In genomic region chr2:132527864-132528263, GRCm38 (mm10) we compare ENCODE assay signal across 20 mouse cellular contexts. TPM values are rescaled to one million over a fixed set of nuclear protein-coding genes. Genes with fewer than 3 reads are reported as not detected.
A peak's percentile ranks its signal among the peaks of the same experiment; 100 is the strongest.
DNase-seq lines count a peak whose midpoint lies in the region; ATAC-seq and TF ChIP-seq lines count a peak whose summit lies in the region.
"Had no signal": no experiment of that assay in that cellular context is flagged by ENCODE, and none has a peak within 500 bp of the region (broad histone marks: within the 10 kb centered on the region; RNA-seq: fewer than 3 reads in every experiment).

No protein-coding gene starts in this region.

- DNase-seq in liver, adult 2 months (ENCODE audit: extremely low read depth, low read depth, low spot score) = peak; percentile 37
- no peak for DNase-seq in liver, embryonic 11.5 days (ENCODE audit: low spot score)
- DNase-seq in 416B (ENCODE audit: low read depth) = peak; percentile 77
- DNase-seq in MEL (ENCODE audit: low read depth, low spot score) = peak; percentile 14
- DNase-seq in hindbrain, embryonic 14.5 days (ENCODE audit: low spot score) = no peak
- DNase-seq: cerebellum, adult 11-12 months; kidney, adult 11 months; layer of hippocampus, postnatal 36 days; lung, postnatal 14 days; thymus, adult 18-20 months; thymus, postnatal 4 days had no signal

- peaks cover 37% of the 10 kb centered on the region for H3K36me3 ChIP-seq in liver, adult 2 months (ENCODE audit: control insufficient read depth, insufficient read depth, low read length)
- peaks cover 3% of the 10 kb centered on the region; the same call in 1 of the 2 replicates for H3K36me3 ChIP-seq in liver, embryonic 11.5 days (ENCODE audit: control insufficient read depth, insufficient read depth, low read length)
- H3K36me3 ChIP-seq in MEL (ENCODE audit: control insufficient read depth in 1 of 2, insufficient read depth in 2 of 2, low read length in 2 of 2) = no peaks in the 10 kb centered on the region
- H3K36me3 ChIP-seq in liver, embryonic 15.5 days (replicated peaks) = peaks cover 53% of the 10 kb centered on the region
- H3K36me3 ChIP-seq in hindbrain, embryonic 14.5 days (replicated peaks; ENCODE audit: control insufficient read depth, insufficient read depth) = peaks cover 53% of the 10 kb centered on the region

- H3K4me1 ChIP-seq in liver, adult 2 months (ENCODE audit: control insufficient read depth, insufficient read depth, low read length) = no peaks in the 10 kb centered on the region; the same call in 1 of the 2 replicates
- no peaks in the 10 kb centered on the region for H3K4me1 ChIP-seq in liver, embryonic 11.5 days (replicated peaks; ENCODE audit: control insufficient read depth, insufficient read depth, low read length)
- no peaks in the 10 kb centered on the region for H3K4me1 ChIP-seq in MEL (ENCODE audit: control insufficient read depth in 1 of 2, insufficient read depth in 2 of 2, low read length in 2 of 2)
- no peaks in the 10 kb centered on the region for H3K4me1 ChIP-seq in liver, embryonic 15.5 days (replicated peaks)
- no peaks in the 10 kb centered on the region for H3K4me1 ChIP-seq in hindbrain, embryonic 14.5 days (replicated peaks; ENCODE audit: control insufficient read depth, insufficient read depth, low read length)
- H3K4me1 ChIP-seq: stomach, embryonic 15.5 days had no signal

- no peak overlapping the region for H3K27ac ChIP-seq in liver, adult 2 months (replicated peaks; ENCODE audit: insufficient read depth, low read depth, low read length)
- H3K27ac ChIP-seq in liver, embryonic 11.5 days (ENCODE audit: low read depth, low read length) = no peak overlapping the region
- no peak overlapping the region for H3K27ac ChIP-seq in MEL (ENCODE audit: control insufficient read depth, low read depth, low read length)
- no peak overlapping the region for H3K27ac ChIP-seq in liver, embryonic 15.5 days (replicated peaks)
- H3K27ac ChIP-seq in hindbrain, embryonic 14.5 days = no peak overlapping the region
- H3K27ac ChIP-seq: embryonic facial prominence, embryonic 15.5 days; kidney, postnatal 0 days; limb, embryonic 15.5 days; stomach, embryonic 15.5 days had no signal

- no peaks in the 10 kb centered on the region for H3K27me3 ChIP-seq in liver, adult 2 months (ENCODE audit: control insufficient read depth, insufficient read depth, low read length)
- H3K27me3 ChIP-seq in liver, embryonic 11.5 days (replicated peaks; ENCODE audit: control insufficient read depth, insufficient read depth, low read length) = no peaks in the 10 kb centered on the region
- H3K27me3 ChIP-seq in MEL (ENCODE audit: control insufficient read depth in 1 of 2, insufficient read depth in 2 of 2, low read length in 2 of 2) = no peaks in the 10 kb centered on the region
- H3K27me3 ChIP-seq in liver, embryonic 15.5 days = no peaks in the 10 kb centered on the region
- H3K27me3 ChIP-seq in hindbrain, embryonic 14.5 days (ENCODE audit: control insufficient read depth, insufficient read depth, low read length) = no peaks in the 10 kb centered on the region
- H3K27me3 ChIP-seq: embryonic facial prominence, embryonic 15.5 days; limb, embryonic 15.5 days; stomach, embryonic 15.5 days had no signal

- no peak overlapping the region for H3K9ac ChIP-seq in liver, adult 2 months (ENCODE audit: low read depth, low read length)
- no peak overlapping the region for H3K9ac ChIP-seq in liver, embryonic 11.5 days (ENCODE audit: low read depth, low read length)
- H3K9ac ChIP-seq in MEL (ENCODE audit: control insufficient read depth, low read depth, low read length, poor library complexity, severe bottlenecking) = no peak overlapping the region
- H3K9ac ChIP-seq in liver, embryonic 15.5 days = no peak overlapping the region
- no peak overlapping the region for H3K9ac ChIP-seq in hindbrain, embryonic 14.5 days
- H3K9ac ChIP-seq: embryonic facial prominence, embryonic 15.5 days; limb, embryonic 15.5 days; stomach, embryonic 15.5 days had no signal

- TF ChIP-seq RAD21 in MEL (IDR thresholded peaks at IDR 0.05; ENCODE audit: low read depth, low read length) = no peak

- H3K9me3 ChIP-seq in liver, embryonic 11.5 days (ENCODE audit: control insufficient read depth, low read length) = no peaks in the 10 kb centered on the region
- H3K9me3 ChIP-seq in MEL (replicated peaks; ENCODE audit: insufficient read depth, low read length) = no peaks in the 10 kb centered on the region
- no peaks in the 10 kb centered on the region for H3K9me3 ChIP-seq in liver, embryonic 15.5 days (replicated peaks)
- no peaks in the 10 kb centered on the region for H3K9me3 ChIP-seq in hindbrain, embryonic 14.5 days (ENCODE audit: control insufficient read depth, low read length)
- H3K9me3 ChIP-seq: embryonic facial prominence, embryonic 15.5 days; G1E; limb, embryonic 15.5 days; stomach, embryonic 15.5 days had no signal

- no peak for TF ChIP-seq EP300 in MEL (IDR thresholded peaks at IDR 0.05; ENCODE audit: low read depth in 1 of 2, low read length in 2 of 2)

- H3K79me2 ChIP-seq in liver, adult 2 months (ENCODE audit: control insufficient read depth, insufficient read depth, low read length) = no peaks in the 10 kb centered on the region
- H3K79me2 ChIP-seq in MEL (ENCODE audit: control insufficient read depth, insufficient read depth, low read length, poor library complexity) = no peaks in the 10 kb centered on the region

- H3K4me2 ChIP-seq in liver, embryonic 11.5 days = no peak overlapping the region
- H3K4me2 ChIP-seq in liver, embryonic 15.5 days = no peak overlapping the region
- no peak overlapping the region for H3K4me2 ChIP-seq in hindbrain, embryonic 14.5 days (replicated peaks)
- H3K4me2 ChIP-seq: embryonic facial prominence, embryonic 15.5 days; limb, embryonic 15.5 days; midbrain, embryonic 11.5 days; stomach, embryonic 15.5 days had no signal

- no peak overlapping the region for H3K4me3 ChIP-seq in liver, adult 2 months (ENCODE audit: insufficient read depth, low read depth, low read length)
- H3K4me3 ChIP-seq in liver, embryonic 11.5 days (ENCODE audit: low read depth, low read length) = no peak overlapping the region
- H3K4me3 ChIP-seq in MEL (ENCODE audit: control insufficient read depth in 1 of 2, insufficient read depth in 1 of 2, low read depth in 2 of 2, low read length in 2 of 2) = no peak overlapping the region
- no peak overlapping the region for H3K4me3 ChIP-seq in liver, embryonic 15.5 days (replicated peaks)
- no peak overlapping the region for H3K4me3 ChIP-seq in hindbrain, embryonic 14.5 days (replicated peaks; ENCODE audit: low read length)
- H3K4me3 ChIP-seq: embryonic facial prominence, embryonic 15.5 days; limb, embryonic 15.5 days; stomach, embryonic 15.5 days had no signal

- no peak for TF ChIP-seq CTCF in liver, adult 2 months (IDR thresholded peaks at IDR 0.05; ENCODE audit: low read depth, low read length)
- TF ChIP-seq CTCF in MEL (IDR thresholded peaks at IDR 0.05 in 2 of 3, conservative IDR thresholded peaks at IDR 0.05 in 1 of 3; ENCODE audit: control insufficient read depth in 1 of 3, insufficient read depth in 1 of 3, low read depth in 2 of 3, low read length in 3 of 3, poor library complexity in 1 of 3, severe bottlenecking in 1 of 3) = no peak

- ATAC-seq in liver, embryonic 11.5 days (replicated peaks; ENCODE audit: low FRiP score) = no peak
- ATAC-seq in liver, embryonic 15.5 days (ENCODE audit: insufficient read depth) = peak; percentile 43; the same call in 1 of the 2 replicates
- ATAC-seq in granulocyte monocyte progenitor cell, adult 5-6 weeks (replicated peaks; ENCODE audit: poor library complexity, severe bottlenecking) = no peak
- no peak for ATAC-seq in hindbrain, embryonic 14.5 days (ENCODE audit: low FRiP score)
- ATAC-seq: CD4-positive, CD25-positive, alpha-beta regulatory T cell, adult 4 months had no signal

- 9% methylated on average over 1 of the region's 1 CpGs for WGBS in liver, adult 2 months
- 73% methylated on average over 1 of the region's 1 CpGs for WGBS in liver, embryonic 11.5 days
- WGBS in liver, embryonic 15.5 days (ENCODE audit: insufficient replicate concordance) = 51% methylated on average over 1 of the region's 1 CpGs
- WGBS in hindbrain, embryonic 14.5 days = 66% methylated on average over 1 of the region's 1 CpGs

- TF ChIP-seq POLR2A in liver, adult 2 months (IDR thresholded peaks at IDR 0.05; ENCODE audit: extremely low read depth, insufficient read depth, low read length) = no peak
- no peak for TF ChIP-seq POLR2A in MEL (IDR thresholded peaks at IDR 0.05; ENCODE audit: control insufficient read depth in 1 of 2, insufficient read depth in 1 of 2, low read depth in 1 of 2, low read length in 2 of 2, poor library complexity in 1 of 2)

TF ChIP-seq in MEL, 35 proteins besides CTCF, POLR2A, EP300 and RAD21 (continues in another document):
- TF ChIP-seq RCOR1 (IDR thresholded peaks at IDR 0.05; ENCODE audit: low read depth, low read length) (no peak), SMC3 (IDR thresholded peaks at IDR 0.05; ENCODE audit: low read depth, low read length) (no peak), E2F4 (IDR thresholded peaks at IDR 0.05; ENCODE audit: borderline replicate concordance, low read depth, low read length) (no peak), ZMIZ1 (IDR thresholded peaks at IDR 0.05; ENCODE audit: low read depth, low read length) (no peak), GABPA (IDR thresholded peaks at IDR 0.05; ENCODE audit: low read depth, low read length) (no peak), MAFK (IDR thresholded peaks at IDR 0.05; ENCODE audit: borderline replicate concordance, low read depth, low read length) (no peak), USF2 (IDR thresholded peaks at IDR 0.05; ENCODE audit: borderline replicate concordance in 1 of 2, insufficient read depth in 1 of 2, low read depth in 1 of 2, low read length in 2 of 2) (no peak), USF1 (IDR thresholded peaks at IDR 0.05; ENCODE audit: low read depth, low read length) (no peak), ZKSCAN1 (IDR thresholded peaks at IDR 0.05; ENCODE audit: low read depth, low read length) (no peak), KAT2A (conservative IDR thresholded peaks at IDR 0.05; ENCODE audit: low read depth, low read length) (no peak), UBTF (IDR thresholded peaks at IDR 0.05; ENCODE audit: borderline replicate concordance, insufficient read depth, low read depth, low read length) (no peak)

RNA-seq across cellular contexts. Expression of gene Gpcpd1, which starts 59.7 kb away (rescaled TPM):
- 95.9 and 237 TPM in 2 replicates for total RNA-seq in liver, adult 2 months (2014; rRNA removed)
- polyA plus RNA-seq in liver, adult 2 months (2012; rRNA removed) = 6.6 and 11.0 TPM in 2 replicates
- 23.2 and 25.8 TPM in 2 replicates for polyA plus RNA-seq in liver, embryonic 11.5 days (2014; fragmentation: Nextera tagmentation; extraction: Ambion mirVana)
- 2.9 and 3.1 TPM in 2 replicates for total RNA-seq in MEL (2012; rRNA removed)
- polyA plus RNA-seq in MEL (2012; ENCODE audit: insufficient read depth in 1 of 2, insufficient read length in 2 of 2, low read depth in 1 of 2, low replicate concordance in 2 of 2, missing spikeins in 1 of 2) = 1 to 10 TPM in 1 of 2 experiments, not detected in 1; 4.5 TPM
- polyA plus RNA-seq in liver, embryonic 15.5 days (2015; fragmentation: Nextera tagmentation; extraction: Ambion mirVana) = 64.7 and 73.0 TPM in 2 replicates
- total RNA-seq in granulocyte monocyte progenitor cell, adult 5-6 weeks (2014; fragmentation: Nextera tagmentation) = 19.9 and 26.1 TPM in 2 replicates
- 24.4 and 24.5 TPM in 2 replicates for total RNA-seq in granulocyte monocyte progenitor cell, adult 5-6 weeks (2017)
- 76.5 and 102 TPM in 2 replicates for polyA plus RNA-seq in hindbrain, embryonic 14.5 days (2014; fragmentation: Nextera tagmentation; extraction: Ambion mirVana)

Comparison
In these comparisons a context has a peak if more than half of its experiments do, and no peak if none do; other contexts are left out.
1. DNase-seq: peak in liver, adult 2 months (single experiment), 416B (single experiment) and MEL (single experiment); none in liver, embryonic 11.5 days (single experiment) and hindbrain, embryonic 14.5 days (single experiment).